In the genomic region with DNA sequence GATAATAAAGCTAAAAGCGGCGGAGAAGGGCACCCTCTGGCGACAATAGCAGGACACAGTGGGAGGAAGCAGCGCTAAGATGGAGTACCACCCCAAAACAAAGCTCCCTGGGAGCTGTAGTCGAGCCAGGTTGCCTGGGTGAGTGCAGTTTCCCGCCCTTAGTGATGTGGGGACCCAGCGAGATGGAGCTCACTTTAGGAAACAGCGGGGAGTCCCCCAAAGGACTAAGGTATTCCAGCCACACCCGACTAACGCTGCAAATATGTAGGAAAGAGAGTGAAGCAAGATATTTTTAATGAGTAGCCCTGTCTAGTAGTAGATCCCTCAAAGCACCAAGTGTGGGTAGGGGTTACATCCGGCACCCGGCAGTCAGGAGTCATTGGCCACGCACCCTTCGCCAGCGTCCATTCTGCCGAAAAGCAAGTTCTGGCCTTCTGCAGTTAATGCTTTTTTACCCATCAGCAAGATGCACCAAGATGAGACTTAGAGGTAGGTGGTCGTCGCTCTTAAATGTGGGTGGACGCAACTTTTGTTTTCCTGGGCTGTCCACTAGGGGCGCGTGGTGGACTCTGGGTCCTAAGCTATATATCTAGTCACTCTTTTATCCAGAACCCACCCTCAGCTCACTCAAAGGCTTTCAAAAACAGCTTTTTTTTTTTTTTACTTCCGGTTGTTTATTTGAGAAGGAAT, we compare ENCODE assay signal across 8 mouse cellular contexts. TPM values are rescaled to one million over a fixed set of nuclear protein-coding genes. Genes with fewer than 3 reads are reported as not detected.
DNase-seq lines count a peak whose midpoint lies in the region; ATAC-seq and TF ChIP-seq lines count a peak whose summit lies in the region.

A gene (plus strand): TSS at position 161 of the 690 bp plus-strand sequence.

- peak within 1 kb of the TSS; percentile 36 for H3K4me3 ChIP-seq in C2C12 (ENCODE audit: insufficient read depth, poor library complexity, severe bottlenecking)
- peak within 1 kb of the TSS; percentile 87 for H3K4me3 ChIP-seq in bone marrow macrophage, adult 2 months (ENCODE audit: insufficient read depth, low read length)
- H3K4me3 ChIP-seq in embryonic facial prominence, embryonic 15.5 days (replicated peaks): peak within 1 kb of the TSS; percentile 53
- peak within 1 kb of the TSS; percentile 49 for H3K4me3 ChIP-seq in kidney, embryonic 14.5 days (ENCODE audit: low read length)

- DNase-seq in heart, adult 9 months (ENCODE audit: low spot score in 2 of 2): peak; percentile 80 to 82
- peak; percentile 77 for DNase-seq in liver
- peak; percentile 20 to 22 for DNase-seq in monocyte, adult 2 months (ENCODE audit: low read depth in 1 of 2, low spot score in 2 of 2)
- peak; percentile 25 to 49 for DNase-seq in spleen, postnatal 14 days (ENCODE audit: low spot score in 2 of 2)

- H3K27me3 ChIP-seq in C2C12 (ENCODE audit: control insufficient read depth, insufficient read depth, insufficient read length): no peaks in the 10 kb centered on the region
- no peaks in the 10 kb centered on the region for H3K27me3 ChIP-seq in embryonic facial prominence, embryonic 15.5 days
- no peaks in the 10 kb centered on the region for H3K27me3 ChIP-seq in kidney, embryonic 14.5 days (ENCODE audit: control insufficient read depth, insufficient read depth, low read length)

- ATAC-seq in embryonic facial prominence, embryonic 15.5 days (ENCODE audit: insufficient number of reproducible peaks, low FRiP score, low TSS enrichment, low read depth): peak; percentile 86
- ATAC-seq in kidney, embryonic 14.5 days (ENCODE audit: low FRiP score, low TSS enrichment): peak; percentile 93

- no peaks in the 10 kb centered on the region for H3K36me3 ChIP-seq in C2C12 (ENCODE audit: control insufficient read depth, insufficient read depth)
- no peaks in the 10 kb centered on the region for H3K36me3 ChIP-seq in embryonic facial prominence, embryonic 15.5 days
- no peaks in the 10 kb centered on the region for H3K36me3 ChIP-seq in kidney, embryonic 14.5 days (ENCODE audit: control insufficient read depth, insufficient read depth, low read length)

- no peaks in the 10 kb centered on the region for H3K9me3 ChIP-seq in embryonic facial prominence, embryonic 15.5 days (replicated peaks)
- no peaks in the 10 kb centered on the region for H3K9me3 ChIP-seq in kidney, embryonic 14.5 days (ENCODE audit: control insufficient read depth, low read length)

- TF ChIP-seq POLR2A in bone marrow macrophage, adult 2 months (IDR thresholded peaks at IDR 0.05; ENCODE audit: borderline replicate concordance, low read depth, low read length): no peak

- 0 out of 2 replicates have a peak within 1 kb of the TSS, but pooled peaks have one; percentile 15 for H3K27ac ChIP-seq in bone marrow macrophage, adult 2 months (ENCODE audit: insufficient read depth, low read depth, low read length)
- peak within 1 kb of the TSS; percentile 79 for H3K27ac ChIP-seq in embryonic facial prominence, embryonic 15.5 days (replicated peaks)
- H3K27ac ChIP-seq in kidney, embryonic 14.5 days (ENCODE audit: low read depth, low read length): no peak within 1 kb of the TSS

- H3K4me2 ChIP-seq in embryonic facial prominence, embryonic 15.5 days (replicated peaks): peak within 1 kb of the TSS; percentile 73
- peak within 1 kb of the TSS; percentile 53 for H3K4me2 ChIP-seq in kidney, embryonic 14.5 days (replicated peaks; ENCODE audit: low read depth, low read length)

- no peak within 1 kb of the TSS for H3K9ac ChIP-seq in embryonic facial prominence, embryonic 15.5 days
- peak within 1 kb of the TSS; percentile 29; the same call in 1 of the 2 replicates for H3K9ac ChIP-seq in kidney, embryonic 14.5 days (ENCODE audit: low read depth, low read length)

- under 1% methylated on average over 22 of the region's 22 CpGs for WGBS in embryonic facial prominence, embryonic 15.5 days
- 3% methylated on average over 22 of the region's 22 CpGs for WGBS in kidney, embryonic 14.5 days

- no peaks in the 10 kb centered on the region for H3K79me2 ChIP-seq in C2C12 (ENCODE audit: control insufficient read depth, insufficient read depth)

- no peaks in the 10 kb centered on the region for H3K79me3 ChIP-seq in C2C12 (ENCODE audit: low read depth)

- peak within 1 kb of the TSS; percentile 48 for H3ac ChIP-seq in C2C12 (ENCODE audit: control insufficient read depth, insufficient read length, low read depth)

- peak; percentile 46 for TF ChIP-seq CTCF in C2C12 (IDR thresholded peaks at IDR 0.05; ENCODE audit: control insufficient read depth, insufficient read depth, insufficient read length)
- peak; percentile 52 for TF ChIP-seq CTCF in bone marrow macrophage, adult 2 months (IDR thresholded peaks at IDR 0.05; ENCODE audit: low read depth, low read length)

- H3K4me1 ChIP-seq in bone marrow macrophage, adult 2 months (ENCODE audit: control insufficient read depth, insufficient read depth, low read length): peaks cover 20% of the 10 kb centered on the region
- peaks cover 25% of the 10 kb centered on the region for H3K4me1 ChIP-seq in embryonic facial prominence, embryonic 15.5 days
- H3K4me1 ChIP-seq in kidney, embryonic 14.5 days (ENCODE audit: control insufficient read depth, insufficient read depth, low read length): 0 out of 2 replicates have a peak, but pooled peaks cover 3% of the 10 kb centered on the region

TF ChIP-seq in C2C12, 6 proteins besides CTCF, POLR2A, EP300 and RAD21:
- no peak for TF ChIP-seq MYOD1 (IDR thresholded peaks at IDR 0.05; ENCODE audit: control insufficient read depth, insufficient read length, low read depth)
TF ChIP-seq in C2C12: peak in this region for 0.

RNA-seq across cellular contexts. Expression of the gene that starts here (rescaled TPM):
- 1.6 TPM for polyA plus RNA-seq in C2C12 (2012; fragmentation: generic; extraction: Trizol)
- polyA plus RNA-seq in bone marrow macrophage, adult 2 months (2012; ENCODE audit: insufficient read depth, insufficient read length, missing spikeins): 42.7 and 46.3 TPM in 2 replicates
- polyA plus RNA-seq in embryonic facial prominence, embryonic 15.5 days (2015; fragmentation: Nextera tagmentation; extraction: Ambion mirVana): 10.0 and 11.4 TPM in 2 replicates
- polyA plus RNA-seq in kidney, embryonic 14.5 days (2014; fragmentation: Nextera tagmentation; extraction: Ambion mirVana): 3.9 and 9.8 TPM in 2 replicates

Comparison
In these comparisons a context has a peak if more than half of its experiments do, and no peak if none do; other contexts are left out.
1. H3K4me3 ChIP-seq: peak in every context shown above with its lines; median percentile 87 in bone marrow macrophage, adult 2 months; 53 in embryonic facial prominence, embryonic 15.5 days; 49 in kidney, embryonic 14.5 days; 36 in C2C12.
2. DNase-seq: peak in every context shown above with its lines; median percentile 81 in heart, adult 9 months; 77 in liver; 37 in spleen, postnatal 14 days; 21 in monocyte, adult 2 months.